Mouse (Mus musculus) heart, adult 2 months (tissue): Measurements from ENCODE around the gene Ropn1l.

Experiments
- CTCF ChIP-seq: fragments of 200-600 bp; IDR thresholded peaks from 2 replicates; pipeline ENCODE4 v1.8.1; 2022; ENCODE audit warnings: antibody characterized with exemption, mild to moderate bottlenecking, moderate library complexity
- EP300 ChIP-seq: fragments of 200-500 bp; IDR thresholded peaks from 2 replicates; pipeline ENCODE4 v1.6.1; 2011; ENCODE audit warnings: low read depth, low read length, control low read depth; ENCODE audit not compliant: insufficient read depth
- POLR2A ChIP-seq: fragments of 200-500 bp; IDR thresholded peaks from 2 replicates; pipeline ENCODE4 v1.6.1; 2011; ENCODE audit warnings: mild to moderate bottlenecking, low read depth, low read length, control low read depth; ENCODE audit not compliant: insufficient read depth

DNA sequence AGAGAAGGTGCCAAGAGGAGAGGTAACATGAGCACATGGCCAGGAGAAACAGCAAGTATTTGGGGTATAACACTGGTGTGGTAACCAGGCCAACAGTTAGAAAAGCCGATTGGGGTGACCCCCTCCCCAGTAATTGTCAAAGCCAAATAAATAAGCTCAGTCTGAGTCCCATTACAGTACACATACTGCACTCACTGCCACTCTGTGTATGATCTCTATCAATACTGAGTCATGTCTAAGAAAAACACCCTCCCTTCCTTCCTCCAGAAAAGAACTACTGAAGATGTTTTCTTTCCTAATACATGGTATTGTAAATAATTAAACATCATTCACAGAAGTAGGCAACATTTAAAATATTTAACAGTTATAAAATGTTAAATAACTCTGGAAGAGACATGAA, 48.8 kb upstream of the Ropn1l start:
- no peak for TF ChIP-seq POLR2A
- TF ChIP-seq CTCF: no peak
- no peak for TF ChIP-seq EP300
